Mouse (Mus musculus): Measurements from ENCODE around the gene Glipr2.

Gene Glipr2

DNA sequence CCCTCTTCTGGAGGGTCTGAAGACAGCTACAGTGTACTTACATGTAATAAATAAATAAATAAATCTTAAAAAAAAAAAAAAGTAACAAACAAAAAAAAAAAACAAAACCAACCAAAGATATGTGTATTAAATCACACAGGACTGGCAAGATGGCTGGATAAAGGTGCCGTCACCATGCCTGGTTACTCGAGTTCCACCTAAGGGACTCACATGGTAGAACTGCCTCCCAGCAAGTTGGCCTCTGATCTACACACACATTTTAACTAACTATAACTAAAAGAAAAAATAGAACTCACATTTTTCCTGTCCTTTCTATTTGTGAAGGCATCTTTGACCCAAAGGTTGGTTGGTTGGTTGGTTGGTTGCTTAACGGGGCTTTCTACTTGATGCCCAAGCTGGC, 54.6 kb downstream of the Glipr2 start:
- DNase-seq = no peak

DNA sequence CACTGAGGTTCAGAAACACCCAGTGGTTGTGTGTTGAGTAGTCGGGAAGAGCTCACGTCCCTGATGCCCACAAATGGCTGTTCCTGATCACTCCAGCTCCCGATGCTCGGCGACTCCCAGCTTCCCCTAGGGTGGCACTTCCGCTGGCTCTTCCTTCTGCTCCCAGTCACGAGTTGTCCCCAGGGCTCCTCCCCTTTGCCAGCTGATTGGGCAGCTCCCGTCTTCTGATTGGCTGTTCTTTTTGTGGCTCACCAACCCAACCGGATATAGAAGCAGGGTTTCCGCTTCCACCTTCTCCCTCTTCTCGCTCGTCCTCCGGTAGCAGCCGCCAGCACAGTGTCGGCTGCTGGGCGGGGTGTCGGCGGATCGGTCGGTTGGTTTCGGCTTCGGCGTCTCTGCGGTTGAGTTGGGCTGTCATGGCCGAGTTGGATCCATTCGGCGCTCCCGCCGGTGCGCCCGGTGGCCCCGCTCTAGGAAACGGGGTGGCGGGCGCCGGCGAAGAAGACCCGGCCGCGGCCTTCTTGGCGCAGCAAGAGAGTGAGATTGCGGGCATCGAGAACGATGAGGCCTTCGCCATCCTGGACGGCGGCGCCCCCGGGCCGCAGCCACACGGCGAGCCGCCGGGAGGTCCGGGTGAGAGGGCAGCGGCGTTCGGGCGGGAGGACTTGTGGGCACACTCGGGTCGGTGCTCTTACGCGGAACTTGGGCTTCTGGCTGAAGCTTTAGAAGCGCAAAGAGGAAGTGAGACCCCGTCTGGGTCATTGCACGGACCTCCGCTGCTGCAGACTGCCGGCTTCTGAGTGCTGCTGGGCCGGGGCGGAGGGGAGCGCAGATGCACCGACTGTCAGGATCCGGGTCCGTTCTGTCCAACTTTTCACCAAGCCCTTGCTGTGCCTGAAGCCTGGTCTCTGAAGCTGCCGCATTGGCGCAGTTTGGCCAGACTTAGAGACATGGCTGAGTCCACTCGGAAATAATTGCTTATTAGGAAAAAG, 55.5 kb downstream of the Glipr2 start:
- peak; percentile 92 for DNase-seq

DNA sequence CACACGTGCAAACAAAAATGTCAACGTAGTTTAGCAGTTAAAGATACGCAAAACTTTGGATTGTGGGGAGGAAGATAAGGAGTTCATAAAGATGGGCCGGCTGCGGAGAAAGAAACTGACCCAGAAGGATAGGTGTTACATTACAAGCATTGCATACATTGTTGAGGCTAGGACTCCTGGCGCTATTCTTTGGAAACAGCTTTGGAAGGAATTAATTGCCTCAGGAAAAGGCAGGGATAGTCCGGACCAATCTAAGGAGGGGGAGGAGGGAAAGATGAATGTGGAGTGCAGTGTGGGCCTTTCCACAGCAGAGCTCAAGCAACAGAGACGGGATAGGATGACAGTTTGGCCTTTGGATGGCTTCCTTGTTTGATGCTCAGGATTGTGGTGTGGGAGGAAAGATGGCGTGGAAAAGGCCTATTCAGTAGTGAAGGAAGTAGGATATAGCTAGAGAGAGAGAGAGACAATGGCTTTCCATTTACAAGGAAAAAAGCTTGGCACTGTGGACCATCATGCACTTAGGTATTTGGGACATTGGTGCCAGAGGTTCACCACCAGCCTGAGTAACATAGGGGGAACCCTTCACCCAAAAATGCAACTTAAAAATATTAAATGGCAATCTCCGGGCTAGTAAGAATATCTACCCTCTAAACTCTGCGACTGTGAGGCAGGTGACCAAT, 56.3 kb downstream of the Glipr2 start:
- DNase-seq = no peak

DNA sequence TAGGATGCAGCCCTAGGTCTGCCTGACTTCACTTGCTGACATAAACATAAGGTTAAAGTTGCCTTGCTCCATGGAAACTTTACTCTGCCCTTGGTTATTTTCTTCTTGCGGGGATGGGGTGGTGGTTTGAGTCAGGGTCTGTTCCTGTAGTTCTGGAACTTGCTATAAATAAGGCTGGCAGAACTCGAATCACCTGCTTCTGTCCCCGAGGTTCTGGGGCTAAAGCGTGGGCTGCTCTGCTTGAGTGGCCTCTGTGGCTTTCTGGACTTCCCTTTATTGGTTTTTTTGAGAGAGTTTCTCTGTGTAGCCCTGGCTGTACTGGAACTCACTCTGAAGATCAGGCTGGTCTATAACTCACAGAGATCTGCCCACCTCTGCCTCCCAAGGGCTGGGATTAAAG, 58.9 kb downstream of the Glipr2 start:
- DNase-seq = no peak

DNA sequence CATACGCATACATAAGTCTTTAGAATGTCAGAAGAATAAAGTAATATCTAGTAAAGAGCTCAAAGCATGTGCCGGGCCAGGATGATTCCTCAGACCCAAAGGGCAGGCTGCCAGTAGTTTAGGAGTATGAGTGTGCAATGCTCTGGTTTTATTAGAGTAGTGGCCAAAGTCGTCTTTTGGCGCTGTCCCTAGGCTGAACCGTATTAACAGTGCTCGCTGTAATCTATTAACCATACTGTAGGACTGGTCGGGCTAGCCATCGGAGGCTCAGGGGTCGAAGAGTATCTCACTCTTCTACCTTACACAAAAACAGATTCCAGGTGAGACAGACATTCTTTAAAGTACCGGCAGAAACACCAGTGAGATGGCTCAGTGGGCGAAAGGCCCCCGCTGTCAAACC, 59.6 kb downstream of the Glipr2 start:
- DNase-seq = no peak

DNA sequence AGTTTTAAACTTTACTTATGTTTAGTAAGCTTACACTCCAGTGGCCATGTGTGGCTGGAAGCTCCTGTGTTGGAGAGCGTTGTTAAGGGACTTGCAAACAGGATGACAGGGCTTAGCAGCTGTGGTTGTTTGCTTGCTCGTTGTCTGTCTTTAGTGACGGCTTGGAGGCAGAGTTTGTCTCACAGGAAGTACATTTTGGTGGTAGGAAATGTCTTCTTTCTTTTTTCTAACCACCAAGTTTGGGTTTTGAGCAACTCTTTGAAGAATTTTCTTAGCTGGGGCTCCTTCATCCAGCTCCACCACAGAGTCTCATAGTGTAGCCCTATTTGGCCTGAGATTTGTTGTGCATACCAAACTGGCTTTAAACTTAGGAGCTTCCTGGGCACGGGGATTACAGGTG, 65.1 kb downstream of the Glipr2 start:
- no peak for DNase-seq

DNA sequence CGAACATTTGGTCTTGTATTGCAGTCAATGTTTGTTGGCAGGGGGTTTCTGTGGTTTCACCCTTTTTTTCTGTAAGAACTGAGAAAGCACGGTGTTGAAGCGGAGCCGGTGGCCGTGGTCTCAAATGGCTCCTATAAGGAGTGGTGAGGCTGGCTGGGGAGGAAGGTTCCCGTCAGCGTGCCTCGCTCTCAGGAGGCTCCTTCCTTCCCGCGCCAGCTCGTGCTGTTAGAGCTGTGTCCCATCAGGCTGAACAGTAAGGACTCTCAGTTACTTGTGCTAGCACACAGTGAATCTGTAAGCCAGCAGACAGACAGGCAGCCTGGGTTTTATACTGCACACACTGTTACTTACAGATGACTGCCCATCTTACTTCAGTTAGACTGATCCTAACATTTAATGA, 65.6 kb downstream of the Glipr2 start:
- no peak for DNase-seq

DNA sequence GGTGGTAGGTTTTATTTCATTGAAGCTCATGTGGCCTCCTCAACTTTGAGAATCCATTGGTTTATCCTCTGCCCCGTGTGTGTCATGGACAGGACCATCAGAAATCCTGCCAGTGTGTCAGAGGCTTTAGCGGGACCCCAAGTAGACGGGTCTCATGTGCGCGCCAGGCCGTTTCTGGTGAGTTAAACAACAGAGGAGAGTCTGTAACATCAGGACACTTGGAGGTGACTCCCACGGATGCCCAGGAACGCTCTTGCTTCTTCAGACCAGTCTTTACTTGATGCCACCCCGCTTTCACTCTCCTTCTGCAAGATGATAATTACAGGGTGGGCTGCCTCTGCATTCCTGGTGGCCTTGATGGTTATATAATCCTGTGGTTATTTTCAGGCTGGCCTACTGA, 66.5 kb downstream of the Glipr2 start:
- DNase-seq = no peak

DNA sequence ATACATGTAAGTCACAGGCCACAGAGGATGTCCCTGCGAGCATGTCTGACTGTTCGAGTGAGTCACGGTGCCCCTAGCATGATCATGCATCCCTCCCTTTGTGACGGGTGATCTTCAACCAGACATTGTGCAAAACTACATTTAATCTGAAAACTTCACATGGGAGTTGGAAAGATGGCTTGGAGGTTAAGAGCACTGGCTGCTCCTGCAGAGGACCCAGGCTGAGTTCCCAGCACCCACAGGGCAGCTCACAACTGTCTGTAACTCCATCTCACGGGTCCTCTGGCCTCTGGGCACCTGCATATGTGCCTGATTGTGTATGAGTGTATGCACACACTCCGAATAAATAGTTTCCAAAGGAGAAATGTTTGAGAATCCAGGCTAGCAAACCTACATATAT, 67.0 kb downstream of the Glipr2 start:
- DNase-seq = no peak

DNA sequence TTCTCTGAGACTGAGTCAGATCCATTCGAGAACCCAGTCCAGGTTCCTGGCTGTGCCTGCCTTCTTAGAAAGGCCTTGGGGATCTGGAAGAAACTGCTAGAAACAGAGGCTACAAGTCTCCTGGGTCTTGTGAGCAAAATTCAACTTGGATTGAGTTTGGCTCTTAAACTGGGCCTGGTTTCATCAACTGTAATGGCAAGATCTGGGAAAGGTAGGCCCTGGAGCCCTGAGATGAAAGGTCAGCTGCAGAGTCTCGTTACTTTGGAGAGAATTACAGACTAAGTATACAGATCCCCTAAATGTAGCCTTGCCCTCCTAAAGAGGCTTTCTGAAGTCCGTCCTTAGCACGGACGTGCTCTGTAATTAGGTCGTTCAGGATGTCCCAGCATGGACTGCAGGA, 68.4 kb downstream of the Glipr2 start:
- DNase-seq = no peak

Data from right cerebral cortex, postnatal 25 days (tissue).